Mouse (Mus musculus): ENCODE measurements around the gene Tgm7. TPM values are rescaled to one million over a fixed set of nuclear protein-coding genes. Genes with fewer than 3 reads are reported as not detected.
"Not testable (repeated sequence)": the region's sequence is repeated elsewhere in the genome, so short reads cannot be mapped to it uniquely, and the experiment has no call there.

Tgm7 gene
- polyA plus RNA-seq, 1 experiment from 2014 or later: not detected

DNA sequence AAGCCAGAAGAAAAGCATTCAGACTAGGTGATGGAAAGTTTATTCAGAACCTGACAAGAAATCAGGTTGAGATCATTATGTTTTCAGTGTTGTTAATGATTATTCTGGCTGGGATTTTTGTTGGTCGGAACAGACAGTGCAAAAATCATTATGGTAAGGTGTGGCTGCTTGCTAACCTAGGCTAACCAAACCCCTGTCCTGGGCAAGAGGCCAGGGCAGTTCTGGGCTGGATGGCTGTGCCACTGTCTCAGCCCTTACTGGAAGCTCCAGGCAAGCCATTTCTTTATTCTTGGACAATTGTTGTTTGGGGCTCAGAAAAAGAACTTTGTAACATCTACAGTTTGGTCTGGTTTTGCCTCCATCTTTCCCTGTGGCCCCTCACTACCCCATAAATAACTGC is 17.9 kb upstream of the Tgm7 start:
- WGBS: 51% methylated on average over 1 of the region's 1 CpGs
- no peak for DNase-seq (ENCODE audit: low spot score)
- no peak for ATAC-seq (ENCODE audit: low FRiP score, low TSS enrichment)
- TF ChIP-seq CTCF (IDR thresholded peaks at IDR 0.05; ENCODE audit: low read depth) (no peak), EP300 (optimal IDR thresholded peaks at IDR 0.05) (no peak)
- Histone ChIP-seq H3K4me1 (replicated peaks; ENCODE audit: control insufficient read depth, insufficient read depth) (no peaks in the 10 kb centered on the region), H3K36me3 (ENCODE audit: control insufficient read depth, insufficient read depth, low read length) (no peaks in the 10 kb centered on the region), H3K4me3 (ENCODE audit: low read depth, low read length) (no peak overlapping the region), H3K9me3 (ENCODE audit: control insufficient read depth, low read length) (no peaks in the 10 kb centered on the region), H3K27ac (replicated peaks) (no peak overlapping the region), H3K27me3 (ENCODE audit: control insufficient read depth, insufficient read depth, low read length) (no peaks in the 10 kb centered on the region), H3K4me2 (replicated peaks; ENCODE audit: low read depth) (no peak overlapping the region), H3K9ac (ENCODE audit: low read length) (no peak overlapping the region)

- not testable (repeated sequence) for H3K4me3 ChIP-seq (ENCODE audit: low read depth, low read length); H3K27me3 ChIP-seq (ENCODE audit: control insufficient read depth, insufficient read depth, low read length); H3K27ac ChIP-seq (replicated peaks); DNase-seq (ENCODE audit: low spot score); H3K4me1 ChIP-seq (replicated peaks; ENCODE audit: control insufficient read depth, insufficient read depth); H3K36me3 ChIP-seq (ENCODE audit: control insufficient read depth, insufficient read depth, low read length); H3K9me3 ChIP-seq (ENCODE audit: control insufficient read depth, low read length); ATAC-seq (ENCODE audit: low FRiP score, low TSS enrichment); H3K9ac ChIP-seq (ENCODE audit: low read length); H3K4me2 ChIP-seq (replicated peaks; ENCODE audit: low read depth)
- WGBS: 93% methylated on average over 5 of the region's 5 CpGs
These were observed 16.7 kb upstream of the Tgm7 start for GRCm38 (mm10) chr2:121126302-121126701.

- H3K9me3 ChIP-seq (ENCODE audit: control insufficient read depth, low read length): no peaks in the 10 kb centered on the region
- H3K27ac ChIP-seq (replicated peaks): no peak overlapping the region
- no peaks in the 10 kb centered on the region for H3K36me3 ChIP-seq (ENCODE audit: control insufficient read depth, insufficient read depth, low read length)
- no peak overlapping the region for H3K9ac ChIP-seq (ENCODE audit: low read length)
- ATAC-seq (ENCODE audit: low FRiP score, low TSS enrichment): no peak
- H3K4me1 ChIP-seq (replicated peaks; ENCODE audit: control insufficient read depth, insufficient read depth): no peaks in the 10 kb centered on the region
- H3K4me3 ChIP-seq (ENCODE audit: low read depth, low read length): no peak overlapping the region
- DNase-seq (ENCODE audit: low spot score): no peak
- 84% methylated on average over 3 of the region's 3 CpGs for WGBS
- no peak overlapping the region for H3K4me2 ChIP-seq (replicated peaks; ENCODE audit: low read depth)
- no peaks in the 10 kb centered on the region for H3K27me3 ChIP-seq (ENCODE audit: control insufficient read depth, insufficient read depth, low read length)
- TF ChIP-seq EP300 (optimal IDR thresholded peaks at IDR 0.05) (no peak), CTCF (IDR thresholded peaks at IDR 0.05; ENCODE audit: low read depth) (no peak)
These were observed 9.7 kb upstream of the Tgm7 start for GRCm38 (mm10) chr2:121119260-121119659.

GRCm38 (mm10) chr2:121115418-121115817 is 5.8 kb upstream of the Tgm7 start:
- DNase-seq (ENCODE audit: low spot score): no peak
- no peaks in the 10 kb centered on the region for H3K4me1 ChIP-seq (replicated peaks; ENCODE audit: control insufficient read depth, insufficient read depth)
- H3K27me3 ChIP-seq (ENCODE audit: control insufficient read depth, insufficient read depth, low read length): no peaks in the 10 kb centered on the region
- no peak overlapping the region for H3K4me3 ChIP-seq (ENCODE audit: low read depth, low read length)
- 84% methylated on average over 2 of the region's 2 CpGs for WGBS
- H3K9me3 ChIP-seq (ENCODE audit: control insufficient read depth, low read length): no peaks in the 10 kb centered on the region
- no peak for ATAC-seq (ENCODE audit: low FRiP score, low TSS enrichment)
- no peaks in the 10 kb centered on the region for H3K36me3 ChIP-seq (ENCODE audit: control insufficient read depth, insufficient read depth, low read length)
- H3K4me2 ChIP-seq (replicated peaks; ENCODE audit: low read depth): no peak overlapping the region
- H3K27ac ChIP-seq (replicated peaks): no peak overlapping the region
- H3K9ac ChIP-seq (ENCODE audit: low read length): no peak overlapping the region
- TF ChIP-seq CTCF (IDR thresholded peaks at IDR 0.05; ENCODE audit: low read depth) (no peak), EP300 (optimal IDR thresholded peaks at IDR 0.05) (no peak)

- Histone ChIP-seq H3K4me3 (ENCODE audit: low read depth, low read length) (no peak overlapping the region), H3K4me1 (replicated peaks; ENCODE audit: control insufficient read depth, insufficient read depth) (no peaks in the 10 kb centered on the region), H3K4me2 (replicated peaks; ENCODE audit: low read depth) (no peak overlapping the region), H3K27me3 (ENCODE audit: control insufficient read depth, insufficient read depth, low read length) (no peaks in the 10 kb centered on the region), H3K9ac (ENCODE audit: low read length) (no peak overlapping the region), H3K36me3 (ENCODE audit: control insufficient read depth, insufficient read depth, low read length) (no peaks in the 10 kb centered on the region), H3K27ac (replicated peaks) (no peak overlapping the region), H3K9me3 (ENCODE audit: control insufficient read depth, low read length) (no peaks in the 10 kb centered on the region)
- TF ChIP-seq EP300 (optimal IDR thresholded peaks at IDR 0.05): no peak
- no peak for TF ChIP-seq CTCF (IDR thresholded peaks at IDR 0.05; ENCODE audit: low read depth)
- ATAC-seq (ENCODE audit: low FRiP score, low TSS enrichment) (0 out of 2 replicates have a peak, but pooled peaks have one; percentile 40), DNase-seq (ENCODE audit: low spot score) (no peak)
These were observed 3.7 kb downstream of the Tgm7 start for GRCm38 (mm10) chr2:121105940-121106339.

- TF ChIP-seq EP300 (optimal IDR thresholded peaks at IDR 0.05) (no peak), CTCF (IDR thresholded peaks at IDR 0.05; ENCODE audit: low read depth) (peak; percentile 87)
- no peak overlapping the region for H3K27ac ChIP-seq (replicated peaks)
- no peaks in the 10 kb centered on the region for H3K36me3 ChIP-seq (ENCODE audit: control insufficient read depth, insufficient read depth, low read length)
- no peak overlapping the region for H3K9ac ChIP-seq (ENCODE audit: low read length)
- WGBS: 16% methylated on average over 9 of the region's 9 CpGs
- ATAC-seq (ENCODE audit: low FRiP score, low TSS enrichment) (peak; percentile 51; the same call in 1 of the 2 replicates), DNase-seq (ENCODE audit: low spot score) (peak; percentile 63)
- H3K4me1 ChIP-seq (replicated peaks; ENCODE audit: control insufficient read depth, insufficient read depth): no peaks in the 10 kb centered on the region
- no peak overlapping the region for H3K4me2 ChIP-seq (replicated peaks; ENCODE audit: low read depth)
- no peaks in the 10 kb centered on the region for H3K9me3 ChIP-seq (ENCODE audit: control insufficient read depth, low read length)
- no peak overlapping the region for H3K4me3 ChIP-seq (ENCODE audit: low read depth, low read length)
- no peaks in the 10 kb centered on the region for H3K27me3 ChIP-seq (ENCODE audit: control insufficient read depth, insufficient read depth, low read length)
These were observed 7.5 kb downstream of the Tgm7 start for GRCm38 (mm10) chr2:121102051-121102450.
